Mouse (Mus musculus) forebrain, postnatal 0 days (tissue): ENCODE measurements around the gene Amdhd2. TPM values are rescaled to one million over a fixed set of nuclear protein-coding genes. Genes with fewer than 3 reads are reported as not detected.
A peak's percentile ranks its signal among the peaks of the same experiment; 100 is the strongest.

Experiments used
- ATAC-seq: fragments of 200-750 bp; cut with Nextera tagmentation; 2 replicates; pipeline ENCODE4 v1.8.0; 2017; ENCODE audit warnings: mild to moderate bottlenecking, moderate library complexity
- DNase-seq: peaks from one replicate; pipeline ENCODE4 v3.0.0-alpha.2; 2015
- H3K27ac ChIP-seq: fragments of 300-500 bp; sonication (generic); 2 replicates; pipeline ENCODE4 v1.5.1; 2014; ENCODE audit warnings: low read depth, mild to moderate bottlenecking, antibody characterized with exemption, low read length, moderate library complexity, mixed read lengths
- H3K27me3 ChIP-seq: fragments of 300-500 bp; sonication (generic); 2 replicates; pipeline ENCODE4 v1.6.1; 2014; ENCODE audit warnings: mild to moderate bottlenecking, low read length, mixed read lengths; ENCODE audit not compliant: insufficient read depth
- H3K36me3 ChIP-seq: fragments of 300-500 bp; sonication (generic); 2 replicates; pipeline ENCODE4 v1.6.1; 2014; ENCODE audit warnings: mild to moderate bottlenecking, moderate library complexity; ENCODE audit not compliant: insufficient read depth
- H3K4me1 ChIP-seq: fragments of 300-500 bp; sonication (generic); 2 replicates; pipeline ENCODE4 v1.6.1; 2014; ENCODE audit warnings: antibody characterized with exemption; ENCODE audit not compliant: insufficient read depth
- H3K4me2 ChIP-seq: fragments of 300-500 bp; sonication (generic); 2 replicates; pipeline ENCODE4 v1.6.1; 2014; ENCODE audit warnings: low read depth, mild to moderate bottlenecking, moderate library complexity
- H3K4me3 ChIP-seq: fragments of 300-500 bp; sonication (generic); 2 replicates; pipeline ENCODE4 v1.5.1; 2014; ENCODE audit warnings: low read depth, low read length, mixed read lengths
- H3K9ac ChIP-seq: fragments of 300-500 bp; sonication (generic); 2 replicates; pipeline ENCODE4 v1.6.1; 2014; ENCODE audit warnings: mild to moderate bottlenecking
- H3K9me3 ChIP-seq: fragments of 300-500 bp; sonication (generic); 2 replicates; pipeline ENCODE4 v1.6.1; 2016; ENCODE audit warnings: low read length
- CTCF ChIP-seq: sonication (generic); IDR thresholded peaks from 2 replicates; pipeline ENCODE4 v1.5.1; 2016; ENCODE audit warnings: antibody characterized with exemption, control low read depth, low read depth
- WGBS: fragments of 180-500 bp; shearing (Covaris S2); extraction: QIAGEN DNeasy Blood & Tissue Kit; methylation state at CpG from one replicate; pipeline ENCODE4 v1.1.7; 2014; 5-methylcytosine and 5-hydroxymethylcytosine counted together
- polyA plus RNA-seq: library from polyadenylated mRNA; unstranded; fragments of >200 nt; fragmentation: Nextera tagmentation; extraction: Ambion mirVana; gene quantifications from 2 replicates; pipeline ENCODE4 v1.2.1, GENCODE M21; 2015
- total RNA-seq: library from RNA; depleted of rRNA; stranded (reverse); fragments of >200 nt; gene quantifications from 2 replicates; pipeline ENCODE4 v1.2.3, GENCODE M21; 2014

Amdhd2 gene
- total and polyA plus RNA-seq, 2 experiments from 2014 or later, result 34.5 to 47.6 TPM

DNA sequence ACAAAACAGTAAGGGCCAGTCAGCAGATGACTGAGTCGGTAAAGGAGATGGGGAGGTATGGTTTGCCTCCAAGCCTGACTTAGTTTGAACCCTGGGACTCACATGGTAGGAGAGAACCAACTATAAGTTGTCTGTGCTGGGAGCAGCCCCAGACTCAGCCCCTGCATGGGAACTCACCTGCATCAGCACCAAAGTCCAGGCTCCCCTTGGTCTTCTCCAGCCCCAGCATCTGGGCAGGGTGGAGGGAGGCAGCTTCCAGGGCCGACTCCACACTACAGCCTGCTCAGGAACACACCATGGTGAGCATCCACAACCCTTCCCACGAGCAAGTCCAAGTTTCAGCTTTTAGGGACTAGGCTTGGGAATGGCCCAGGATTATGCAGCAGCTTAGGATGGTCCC, 7.2 kb downstream of the Amdhd2 start:
- no peak overlapping the region for H3K9ac ChIP-seq
- peaks cover 4% of the 10 kb centered on the region; the same call in 1 of the 2 replicates for H3K36me3 ChIP-seq
- H3K9me3 ChIP-seq, result no peaks in the 10 kb centered on the region
- peaks cover 4% of the 10 kb centered on the region; the same call in 1 of the 2 replicates for H3K4me1 ChIP-seq
- ATAC-seq (no peak), DNase-seq (no peak)
- no peak overlapping the region for H3K4me2 ChIP-seq
- no peak overlapping the region for H3K27ac ChIP-seq
- no peak overlapping the region for H3K4me3 ChIP-seq
- H3K27me3 ChIP-seq, result no peaks in the 10 kb centered on the region
- TF ChIP-seq CTCF, result no peak
- WGBS, result 86% methylated on average over 3 of the region's 3 CpGs

DNA sequence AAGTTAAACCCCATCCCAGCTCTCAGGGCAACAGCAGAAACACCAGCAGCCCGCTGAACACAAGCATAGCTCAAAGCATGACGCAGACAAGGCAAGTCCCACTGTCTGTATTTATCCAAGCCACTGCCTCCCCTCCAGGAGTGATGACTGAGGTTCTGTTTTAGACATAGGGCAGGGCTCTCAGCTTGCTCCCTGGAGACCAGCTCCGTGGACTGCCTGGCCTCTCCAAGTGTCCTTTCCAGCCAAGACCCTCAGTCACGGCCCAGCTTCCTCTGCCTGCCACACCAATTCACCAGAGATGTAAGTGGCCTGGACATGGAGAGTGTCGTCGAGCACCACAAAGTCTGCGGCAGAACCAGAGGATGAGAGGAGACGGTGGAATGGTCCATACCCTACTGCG, 7.8 kb downstream of the Amdhd2 start:
- Histone ChIP-seq H3K4me3 (no peak overlapping the region), H3K4me2 (no peak overlapping the region), H3K36me3 (peaks cover 4% of the 10 kb centered on the region; the same call in 1 of the 2 replicates), H3K9ac (no peak overlapping the region), H3K27ac (no peak overlapping the region), H3K9me3 (no peaks in the 10 kb centered on the region), H3K4me1 (peaks cover 4% of the 10 kb centered on the region; the same call in 1 of the 2 replicates), H3K27me3 (no peaks in the 10 kb centered on the region)
- DNase-seq (no peak), ATAC-seq (no peak)
- WGBS, result 90% methylated on average over 9 of the region's 9 CpGs
- no peak for TF ChIP-seq CTCF

DNA sequence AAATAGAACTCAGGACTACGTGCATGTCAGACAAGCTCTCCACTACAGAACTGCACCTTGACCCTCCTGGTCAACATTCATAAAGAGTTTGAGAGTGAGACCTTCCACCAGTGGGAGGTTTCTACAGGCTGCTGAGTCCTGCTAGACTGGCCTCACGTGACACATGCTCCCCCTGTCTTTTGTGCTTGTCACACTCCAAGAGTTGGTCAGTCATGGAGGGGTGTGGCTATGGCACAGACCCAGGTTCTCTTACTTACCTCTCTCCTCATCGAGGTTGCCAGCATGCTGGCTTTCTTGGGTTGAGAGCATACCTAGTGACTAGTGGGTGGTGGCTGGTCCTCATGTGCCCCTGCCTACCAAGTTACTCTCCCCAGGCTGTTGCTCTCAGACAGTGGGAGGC, 9.1 kb downstream of the Amdhd2 start:
- no peak for ATAC-seq
- no peak for DNase-seq
- Histone ChIP-seq H3K36me3 (peaks cover 4% of the 10 kb centered on the region; the same call in 1 of the 2 replicates), H3K9me3 (no peaks in the 10 kb centered on the region), H3K4me1 (peaks cover 4% of the 10 kb centered on the region; the same call in 1 of the 2 replicates), H3K9ac (no peak overlapping the region), H3K27me3 (no peaks in the 10 kb centered on the region), H3K4me2 (no peak overlapping the region), H3K27ac (no peak overlapping the region), H3K4me3 (no peak overlapping the region)
- WGBS, result 65% methylated on average over 3 of the region's 3 CpGs
- TF ChIP-seq CTCF, result no peak

DNA sequence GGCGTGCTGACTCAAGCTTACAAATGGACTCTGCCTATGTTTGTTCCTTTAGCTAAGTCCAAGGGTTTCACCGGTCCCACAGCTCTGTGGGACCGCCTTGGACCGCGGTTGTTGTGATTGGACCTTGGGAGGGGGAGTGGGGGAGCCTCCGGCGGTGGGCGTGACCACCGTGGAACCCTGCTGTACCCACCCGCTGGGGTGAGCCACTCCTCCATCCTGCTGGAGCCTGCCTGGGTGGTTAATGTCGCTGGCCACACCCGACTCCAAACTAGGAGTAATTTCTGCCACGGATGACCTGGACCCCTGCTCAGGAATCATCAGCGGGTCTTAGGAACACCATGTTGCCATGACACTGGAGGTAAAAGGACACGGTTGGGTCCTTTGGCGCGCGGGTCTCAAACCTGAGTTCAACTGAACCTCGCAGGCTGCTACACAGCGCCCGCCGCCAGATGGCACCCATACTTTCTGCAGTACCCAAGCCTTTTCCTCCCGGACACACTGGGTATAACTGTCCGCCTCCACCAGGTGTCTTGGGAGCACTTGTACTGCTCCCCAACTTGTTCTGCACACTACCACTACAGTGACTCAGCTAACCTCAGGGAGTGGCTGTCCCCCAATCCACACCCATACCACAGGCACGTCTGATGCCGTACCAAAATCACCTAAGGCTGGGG, 11.5 kb downstream of the Amdhd2 start:
- Histone ChIP-seq H3K36me3 (peaks cover under 1% of the 10 kb centered on the region; the same call in 1 of the 2 replicates), H3K27ac (no peak overlapping the region), H3K4me1 (peaks cover 4% of the 10 kb centered on the region; the same call in 1 of the 2 replicates), H3K9me3 (no peaks in the 10 kb centered on the region), H3K27me3 (no peaks in the 10 kb centered on the region), H3K9ac (peak overlapping the region; percentile 41), H3K4me3 (peak overlapping the region; percentile 32), H3K4me2 (peak overlapping the region; percentile 73)
- DNase-seq, result peak; percentile 78
- WGBS, result 4% methylated on average over 26 of the region's 26 CpGs
- ATAC-seq, result peak; percentile 91
- peak; percentile 86 for TF ChIP-seq CTCF

DNA sequence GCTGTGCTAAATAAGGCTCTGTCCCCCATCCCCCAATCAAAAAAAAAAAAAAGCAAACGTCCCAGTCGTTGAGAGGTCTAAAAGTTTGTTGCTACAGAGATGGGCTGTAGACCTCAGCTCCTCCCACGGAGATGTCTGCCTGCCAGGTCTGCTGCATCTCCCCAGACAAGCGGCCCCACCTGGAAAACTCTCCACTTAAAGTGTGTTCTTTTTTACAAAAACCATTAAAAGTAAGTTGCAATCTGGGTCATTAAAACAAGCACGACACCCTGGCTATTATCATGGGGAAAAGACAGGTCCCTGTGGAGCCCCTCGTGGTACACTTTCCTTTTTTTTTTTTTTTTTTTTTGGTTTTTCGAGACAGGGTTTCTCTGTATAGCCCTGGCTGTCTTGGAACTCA, 12.2 kb downstream of the Amdhd2 start:
- Histone ChIP-seq H3K27ac (no peak overlapping the region), H3K4me1 (peaks cover 4% of the 10 kb centered on the region; the same call in 1 of the 2 replicates), H3K36me3 (no peaks in the 10 kb centered on the region), H3K4me3 (peak overlapping the region; percentile 32; the same call in 1 of the 2 replicates), H3K9me3 (no peaks in the 10 kb centered on the region), H3K9ac (0 out of 2 replicates have a peak overlapping the region, but pooled peaks have one; percentile 41), H3K27me3 (no peaks in the 10 kb centered on the region), H3K4me2 (peak overlapping the region; percentile 73)
- no peak for DNase-seq
- no peak for TF ChIP-seq CTCF
- no peak for ATAC-seq
- WGBS, result 19% methylated on average over 7 of the region's 7 CpGs

DNA sequence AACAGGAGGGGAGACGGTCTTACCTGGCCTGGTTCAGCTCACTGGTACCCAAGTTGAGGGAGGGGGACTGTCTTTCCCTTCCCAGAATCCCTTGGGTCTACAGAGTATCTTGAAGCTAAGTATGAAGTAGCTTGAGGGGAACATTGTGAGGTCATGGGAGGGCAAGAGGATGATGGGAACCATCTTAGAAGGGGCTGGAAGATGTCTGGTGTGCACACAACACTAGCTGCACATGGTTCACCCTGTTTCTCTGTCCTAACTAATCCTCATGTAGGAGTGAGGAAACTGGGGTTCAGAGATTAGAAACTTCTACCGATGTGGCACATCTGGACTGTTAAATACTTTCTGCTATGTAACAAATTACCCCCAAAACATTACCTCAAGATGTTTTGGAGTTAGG, 12.7 kb downstream of the Amdhd2 start, which contains the start of gene Pdpk1:
Pdpk1 (minus strand) TSS at position 101 of the 400 bp plus-strand sequence.
- Histone ChIP-seq H3K27me3 (no peaks in the 10 kb centered on the region), H3K4me3 (peak within 1 kb of the TSS; percentile 32), H3K36me3 (no peaks in the 10 kb centered on the region), H3K4me2 (peak within 1 kb of the TSS; percentile 73), H3K4me1 (peaks cover 4% of the 10 kb centered on the region; the same call in 1 of the 2 replicates), H3K27ac (no peak within 1 kb of the TSS), H3K9ac (peak within 1 kb of the TSS; percentile 41; the same call in 1 of the 2 replicates), H3K9me3 (no peaks in the 10 kb centered on the region)
- DNase-seq, result no peak
- no peak for TF ChIP-seq CTCF
- ATAC-seq, result no peak
- whole genome bisulfite sequencing, result 91% methylated on average over 2 of the region's 2 CpGs

DNA sequence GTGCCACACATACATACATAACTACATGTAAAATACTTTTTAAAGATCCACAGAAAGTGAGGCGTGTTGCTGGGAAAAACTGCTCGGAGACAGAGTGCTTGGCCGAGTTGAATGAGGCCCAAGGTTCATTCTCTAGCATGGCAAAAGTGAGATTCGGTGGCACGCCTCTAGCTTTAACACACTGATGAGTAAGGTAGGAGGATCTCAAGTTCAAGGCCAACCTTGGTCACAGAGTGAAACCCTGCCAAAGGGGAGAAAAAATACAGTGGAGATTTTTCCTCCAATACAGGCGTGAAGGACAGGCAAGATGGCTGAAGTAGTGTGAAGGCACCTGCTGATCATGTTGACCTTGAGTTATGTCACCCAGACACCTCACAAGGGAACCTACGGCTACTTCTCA, 14.1 kb downstream of the Amdhd2 start:
- Histone ChIP-seq H3K36me3 (no peaks in the 10 kb centered on the region), H3K27ac (no peak overlapping the region), H3K9ac (no peak overlapping the region), H3K4me2 (no peak overlapping the region), H3K4me3 (no peak overlapping the region), H3K9me3 (no peaks in the 10 kb centered on the region), H3K4me1 (peaks cover 4% of the 10 kb centered on the region; the same call in 1 of the 2 replicates), H3K27me3 (no peaks in the 10 kb centered on the region)
- ATAC-seq (no peak), DNase-seq (no peak)
- TF ChIP-seq CTCF, result no peak
- WGBS, result 91% methylated on average over 7 of the region's 7 CpGs
